Mouse (Mus musculus) embryonic facial prominence, embryonic 11.5 days (tissue): ENCODE results near the gene Armh3. TPM values are rescaled to one million over a fixed set of nuclear protein-coding genes. Genes with fewer than 3 reads are reported as not detected.
A peak's percentile ranks its signal among the peaks of the same experiment; 100 is the strongest.

Source experiments
- ATAC-seq: fragments of 200-750 bp; cut with Nextera tagmentation; replicated peaks from 2 replicates; pipeline ENCODE4 v1.8.0; 2017; ENCODE audit warnings: low read depth; ENCODE audit not compliant: insufficient number of reproducible peaks, low FRiP score, low TSS enrichment
- DNase-seq: peaks from one replicate; pipeline ENCODE4 v3.0.0-alpha.2; 2015; ENCODE audit warnings: low spot score
- H3K27ac ChIP-seq: fragments of 300-500 bp; sonication (generic); replicated peaks from 2 replicates; pipeline ENCODE4 v1.5.1; 2014; ENCODE audit warnings: mild to moderate bottlenecking, low read depth, low read length, control low read depth
- H3K27me3 ChIP-seq: fragments of 300-500 bp; sonication (generic); 2 replicates; pipeline ENCODE4 v1.6.1; 2014; ENCODE audit warnings: mild to moderate bottlenecking, low read length, moderate library complexity, mixed read lengths; ENCODE audit not compliant: control insufficient read depth, insufficient read depth
- H3K36me3 ChIP-seq: fragments of 300-500 bp; sonication (generic); replicated peaks from 2 replicates; pipeline ENCODE4 v1.6.1; 2014; ENCODE audit warnings: low read depth, mild to moderate bottlenecking, low read length, moderate library complexity, mixed read lengths; ENCODE audit not compliant: control insufficient read depth, insufficient read depth
- H3K4me1 ChIP-seq: fragments of 300-500 bp; sonication (generic); 2 replicates; pipeline ENCODE4 v1.6.1; 2014; ENCODE audit warnings: low read length, mixed read lengths; ENCODE audit not compliant: control insufficient read depth, insufficient read depth
- H3K4me2 ChIP-seq: fragments of 300-500 bp; sonication (generic); 2 replicates; pipeline ENCODE4 v1.6.1; 2014; ENCODE audit warnings: low read depth, mild to moderate bottlenecking, control low read depth, low read length, moderate library complexity
- H3K4me3 ChIP-seq: fragments of 300-500 bp; sonication (generic); 2 replicates; pipeline ENCODE4 v1.5.1; 2014; ENCODE audit warnings: low read depth, low read length, control low read depth
- H3K9ac ChIP-seq: fragments of 300-500 bp; sonication (generic); replicated peaks from 2 replicates; pipeline ENCODE4 v1.6.1; 2014; ENCODE audit warnings: mild to moderate bottlenecking, control low read depth, low read length
- H3K9me3 ChIP-seq: fragments of 300-500 bp; sonication (generic); replicated peaks from 2 replicates; pipeline ENCODE4 v1.6.1; 2016; ENCODE audit warnings: mild to moderate bottlenecking, low read length, inconsistent platforms, mixed read lengths; ENCODE audit not compliant: control insufficient read depth
- WGBS: fragments of 180-500 bp; shearing (Covaris S2); extraction: QIAGEN DNeasy Blood & Tissue Kit; methylation state at CpG from one replicate; pipeline ENCODE4 v1.1.7; 2014; 5-methylcytosine and 5-hydroxymethylcytosine counted together
- polyA plus RNA-seq: library from polyadenylated mRNA; unstranded; fragments of >200 nt; fragmentation: Nextera tagmentation; extraction: Ambion mirVana; gene quantifications from 2 replicates; pipeline ENCODE4 v1.2.1, GENCODE M21; 2014

Armh3 gene
- polyA plus RNA-seq, 1 experiment from 2014 or later = 13.9 TPM

GRCm38 (mm10) chr19:46042476-46043011, 44.3 kb upstream of the Armh3 start:
- ATAC-seq (peak; percentile 46), DNase-seq (peak; percentile 73)
- 4% methylated on average over 6 of the region's 6 CpGs for WGBS
- H3K4me3 ChIP-seq = peak overlapping the region; percentile 28
- no peaks in the 10 kb centered on the region for H3K9me3 ChIP-seq
- H3K4me1 ChIP-seq = peaks cover 12% of the 10 kb centered on the region
- H3K4me2 ChIP-seq = peak overlapping the region; percentile 81
- peak overlapping the region; percentile 92 for H3K27ac ChIP-seq
- no peaks in the 10 kb centered on the region for H3K27me3 ChIP-seq
- peak overlapping the region; percentile 66 for H3K9ac ChIP-seq
- H3K36me3 ChIP-seq = no peaks in the 10 kb centered on the region

- Histone ChIP-seq H3K4me1 (peaks cover 12% of the 10 kb centered on the region), H3K9ac (peak overlapping the region; percentile 66), H3K27me3 (no peaks in the 10 kb centered on the region), H3K36me3 (no peaks in the 10 kb centered on the region), H3K9me3 (no peaks in the 10 kb centered on the region), H3K27ac (peak overlapping the region; percentile 92), H3K4me3 (peak overlapping the region; percentile 28), H3K4me2 (peak overlapping the region; percentile 81)
- DNase-seq = peak; percentile 81
- 0% methylated on average over 12 of the region's 14 CpGs for WGBS
- ATAC-seq = peak; percentile 20; the same call in 1 of the 2 replicates
Observed at GRCm38 (mm10) chr19:46041933-46042475, 43.7 kb upstream of the Armh3 start.

GRCm38 (mm10) chr19:46041299-46041932, 43.1 kb upstream of the Armh3 start:
- Histone ChIP-seq H3K9ac (peak overlapping the region; percentile 66), H3K4me3 (peak overlapping the region; percentile 28), H3K27me3 (no peaks in the 10 kb centered on the region), H3K4me2 (peak overlapping the region; percentile 81), H3K9me3 (no peaks in the 10 kb centered on the region), H3K4me1 (peaks cover 12% of the 10 kb centered on the region), H3K27ac (peak overlapping the region; percentile 92), H3K36me3 (no peaks in the 10 kb centered on the region)
- WGBS = 14% methylated on average over 7 of the region's 7 CpGs
- DNase-seq = no peak
- 0 out of 2 replicates have a peak, but pooled peaks have one; percentile 0 for ATAC-seq

- ATAC-seq = no peak
- DNase-seq = peak; percentile 22
- Histone ChIP-seq H3K4me1 (peaks cover 12% of the 10 kb centered on the region), H3K4me2 (peak overlapping the region; percentile 48), H3K27me3 (no peaks in the 10 kb centered on the region), H3K4me3 (peak overlapping the region; percentile 85), H3K36me3 (peaks cover 9% of the 10 kb centered on the region), H3K9me3 (no peaks in the 10 kb centered on the region), H3K27ac (peak overlapping the region; percentile 85), H3K9ac (peak overlapping the region; percentile 98)
- 40% methylated on average over 14 of the region's 14 CpGs for WGBS
Observed at GRCm38 (mm10) chr19:46040149-46040902, 42.0 kb upstream of the Armh3 start.

GRCm38 (mm10) chr19:46039478-46039877, 41.2 kb upstream of the Armh3 start:
- Histone ChIP-seq H3K27me3 (no peaks in the 10 kb centered on the region), H3K4me3 (peak overlapping the region; percentile 85), H3K27ac (peak overlapping the region; percentile 85), H3K4me2 (peak overlapping the region; percentile 96), H3K9me3 (no peaks in the 10 kb centered on the region), H3K9ac (peak overlapping the region; percentile 98), H3K4me1 (peaks cover 12% of the 10 kb centered on the region), H3K36me3 (peaks cover 18% of the 10 kb centered on the region)
- ATAC-seq (peak; percentile 54), DNase-seq (peak; percentile 97)
- under 1% methylated on average over 14 of the region's 30 CpGs for WGBS

GRCm38 (mm10) chr19:46038851-46039260, 40.6 kb upstream of the Armh3 start:
- peak; percentile 17 for DNase-seq
- WGBS = 0% methylated on average over 17 of the region's 17 CpGs
- peaks cover 24% of the 10 kb centered on the region for H3K36me3 ChIP-seq
- no peaks in the 10 kb centered on the region for H3K27me3 ChIP-seq
- H3K9me3 ChIP-seq = no peaks in the 10 kb centered on the region
- peak overlapping the region; percentile 85 for H3K4me3 ChIP-seq
- H3K27ac ChIP-seq = peak overlapping the region; percentile 85
- H3K4me2 ChIP-seq = peak overlapping the region; percentile 96
- H3K9ac ChIP-seq = peak overlapping the region; percentile 98
- ATAC-seq = 0 out of 2 replicates have a peak, but pooled peaks have one; percentile 15
- peaks cover 11% of the 10 kb centered on the region for H3K4me1 ChIP-seq

GRCm38 (mm10) chr19:46037925-46038850, 39.9 kb upstream of the Armh3 start:
- 22% methylated on average over 13 of the region's 13 CpGs for WGBS
- Histone ChIP-seq H3K4me1 (peaks cover 6% of the 10 kb centered on the region), H3K27ac (peak overlapping the region; percentile 85), H3K27me3 (no peaks in the 10 kb centered on the region), H3K4me2 (peak overlapping the region; percentile 96), H3K9ac (peak overlapping the region; percentile 98), H3K36me3 (peaks cover 24% of the 10 kb centered on the region), H3K9me3 (no peaks in the 10 kb centered on the region), H3K4me3 (peak overlapping the region; percentile 85)
- ATAC-seq = no peak
- DNase-seq = no peak
